Mouse (Mus musculus): Measurements from ENCODE around the gene Dpy19l2. TPM values are rescaled to one million over a fixed set of nuclear protein-coding genes. Genes with fewer than 3 reads are reported as not detected.

Gene Dpy19l2
- polyA plus RNA-seq, 1 experiment from 2014 or later, result 0.41 TPM

DNA sequence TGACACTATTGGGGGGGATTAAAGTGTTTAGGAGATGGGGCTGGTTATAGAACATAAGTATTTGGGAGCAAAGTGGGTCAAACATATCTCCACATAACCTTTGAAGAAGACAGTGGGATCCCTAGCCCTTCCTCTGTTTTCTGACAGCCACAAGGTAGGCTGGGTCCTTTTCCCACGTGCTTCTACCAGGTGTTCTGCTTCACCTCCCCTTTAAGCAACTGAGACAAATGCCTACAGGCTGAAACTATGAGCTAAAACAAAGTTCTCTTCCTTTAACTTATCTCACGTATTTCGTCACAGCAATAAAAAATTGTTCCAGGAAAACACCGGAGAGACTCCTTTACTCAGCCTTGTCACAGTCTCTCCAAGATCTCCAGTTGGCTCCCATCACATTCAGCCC lies 187.2 kb downstream of the Dpy19l2 start:
- H3K27me3 ChIP-seq, result no peaks in the 10 kb centered on the region
- H3K27ac ChIP-seq, result no peak overlapping the region
- WGBS, result 90% methylated on average over 4 of the region's 4 CpGs
- H3K9me3 ChIP-seq, result no peaks in the 10 kb centered on the region
- no peak overlapping the region for H3K4me3 ChIP-seq (replicated peaks)
- H3K36me3 ChIP-seq (replicated peaks), result no peaks in the 10 kb centered on the region
- no peak for ATAC-seq (ENCODE audit: low FRiP score)
- H3K9ac ChIP-seq, result no peak overlapping the region
- no peak overlapping the region for H3K4me2 ChIP-seq
- H3K4me1 ChIP-seq, result 0 out of 2 replicates have a peak, but pooled peaks cover 1% of the 10 kb centered on the region

Other genes with a start within 250 kb of the Dpy19l2 start
- 10.1 and 14.4 TPM in 2 replicates for gene Dpy19l1, start 193.2 kb downstream of the Dpy19l2 start, polyA plus RNA-seq (2016; fragmentation: Nextera tagmentation; extraction: Ambion mirVana)
- not detected in 2 replicates for gene Cypt4, start 71.1 kb downstream of the Dpy19l2 start, polyA plus RNA-seq (2016; fragmentation: Nextera tagmentation; extraction: Ambion mirVana)
- 0.04 and 0.06 TPM in 2 replicates for gene Tbx20, start 78.0 kb upstream of the Dpy19l2 start, polyA plus RNA-seq (2016; fragmentation: Nextera tagmentation; extraction: Ambion mirVana)